Mouse (Mus musculus) limb, embryonic 15.5 days (tissue): ENCODE results near the gene Tap1. TPM values are rescaled to one million over a fixed set of nuclear protein-coding genes. Genes with fewer than 3 reads are reported as not detected.

Experiments used
- ATAC-seq: fragments of 200-750 bp; cut with Nextera tagmentation; 2 replicates; pipeline ENCODE4 v1.8.0; 2017; ENCODE audit warnings: low read depth, moderate TSS enrichment; ENCODE audit not compliant: insufficient number of reproducible peaks, low FRiP score, low TSS enrichment
- H3K27ac ChIP-seq: fragments of 300-500 bp; sonication (generic); 2 replicates; pipeline ENCODE4 v1.5.1; 2015; ENCODE audit warnings: moderate library complexity, mild to moderate bottlenecking, inconsistent platforms
- H3K27me3 ChIP-seq: fragments of 300-500 bp; sonication (generic); 2 replicates; pipeline ENCODE4 v1.6.1; 2015; ENCODE audit warnings: inconsistent platforms
- H3K36me3 ChIP-seq: fragments of 300-500 bp; sonication (generic); 2 replicates; pipeline ENCODE4 v1.6.1; 2015; ENCODE audit warnings: inconsistent platforms
- H3K4me1 ChIP-seq: fragments of 300-500 bp; sonication (generic); 2 replicates; pipeline ENCODE4 v1.6.1; 2015; ENCODE audit warnings: inconsistent platforms
- H3K4me2 ChIP-seq: fragments of 300-500 bp; sonication (generic); 2 replicates; pipeline ENCODE4 v1.6.1; 2015; ENCODE audit warnings: mild to moderate bottlenecking, inconsistent platforms
- H3K4me3 ChIP-seq: fragments of 300-500 bp; sonication (generic); 2 replicates; pipeline ENCODE4 v1.5.1; 2015; ENCODE audit warnings: mild to moderate bottlenecking, inconsistent platforms
- H3K9ac ChIP-seq: fragments of 300-500 bp; sonication (generic); 2 replicates; pipeline ENCODE4 v1.6.1; 2015; ENCODE audit warnings: inconsistent platforms
- H3K9me3 ChIP-seq: fragments of 300-500 bp; sonication (generic); 2 replicates; pipeline ENCODE4 v1.6.1; 2016; ENCODE audit warnings: inconsistent platforms
- WGBS: fragments of 180-500 bp; shearing (Covaris S2); methylation state at CpG from one replicate; pipeline ENCODE4 v1.1.7; 2015; 5-methylcytosine and 5-hydroxymethylcytosine counted together
- polyA plus RNA-seq: library from polyadenylated mRNA; unstranded; fragments of >200 nt; fragmentation: Nextera tagmentation; extraction: Ambion mirVana; gene quantifications from 2 replicates; pipeline ENCODE4 v1.2.1, GENCODE M21; 2015

Gene Tap1
- polyA plus RNA-seq, 1 experiment from 2014 or later = 13.2 TPM

DNA sequence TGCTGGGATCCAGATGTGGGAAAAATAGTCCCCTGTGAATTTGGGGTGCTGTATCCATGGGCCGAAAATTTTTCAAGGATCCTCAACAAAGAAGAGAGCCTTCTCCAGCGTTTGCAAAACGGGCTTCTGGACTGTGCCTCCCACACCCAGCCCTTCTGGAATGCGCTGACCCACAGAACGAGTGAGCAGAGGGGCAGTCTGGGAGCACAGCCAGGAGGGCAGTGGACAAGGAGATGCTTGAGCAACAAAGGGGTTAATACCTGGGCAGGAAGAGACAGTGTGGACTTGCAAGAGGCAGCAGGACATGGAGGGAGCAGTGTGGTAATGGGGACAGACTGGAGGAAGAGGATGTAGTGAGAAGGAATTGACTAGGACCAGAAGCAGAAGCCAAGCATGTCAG is 31.8 kb upstream of the Tap1 start:
- Histone ChIP-seq H3K9me3 (no peaks in the 10 kb centered on the region), H3K27ac (no peak overlapping the region), H3K4me1 (no peaks in the 10 kb centered on the region), H3K36me3 (no peaks in the 10 kb centered on the region), H3K4me3 (no peak overlapping the region), H3K27me3 (no peaks in the 10 kb centered on the region; the same call in 1 of the 2 replicates), H3K9ac (no peak overlapping the region), H3K4me2 (no peak overlapping the region)
- 41% methylated on average over 5 of the region's 5 CpGs for WGBS
- no peak for ATAC-seq

GRCm38 (mm10) chr17:34164202-34164895 is 23.0 kb upstream of the Tap1 start:
- no peak overlapping the region for H3K4me3 ChIP-seq
- no peak overlapping the region for H3K9ac ChIP-seq
- 42% methylated on average over 9 of the region's 9 CpGs for WGBS
- H3K36me3 ChIP-seq = no peaks in the 10 kb centered on the region
- no peak for ATAC-seq
- H3K4me1 ChIP-seq = no peaks in the 10 kb centered on the region
- H3K27me3 ChIP-seq = 0 out of 2 replicates have a peak, but pooled peaks cover 2% of the 10 kb centered on the region
- no peak overlapping the region for H3K4me2 ChIP-seq
- H3K27ac ChIP-seq = no peak overlapping the region
- H3K9me3 ChIP-seq = no peaks in the 10 kb centered on the region

GRCm38 (mm10) chr17:34165033-34165730 is 22.2 kb upstream of the Tap1 start:
- no peak overlapping the region for H3K4me3 ChIP-seq
- H3K9me3 ChIP-seq = no peaks in the 10 kb centered on the region
- H3K4me2 ChIP-seq = no peak overlapping the region
- no peaks in the 10 kb centered on the region for H3K4me1 ChIP-seq
- H3K9ac ChIP-seq = no peak overlapping the region
- ATAC-seq = no peak
- no peaks in the 10 kb centered on the region for H3K36me3 ChIP-seq
- 0 out of 2 replicates have a peak, but pooled peaks cover 2% of the 10 kb centered on the region for H3K27me3 ChIP-seq
- no peak overlapping the region for H3K27ac ChIP-seq
- 88% methylated on average over 6 of the region's 6 CpGs for WGBS

- no peak overlapping the region for H3K4me2 ChIP-seq
- H3K9me3 ChIP-seq = no peaks in the 10 kb centered on the region
- no peak overlapping the region for H3K9ac ChIP-seq
- H3K27ac ChIP-seq = no peak overlapping the region
- 2% methylated on average over 2 of the region's 2 CpGs for WGBS
- H3K4me1 ChIP-seq = no peaks in the 10 kb centered on the region
- no peak for ATAC-seq
- 0 out of 2 replicates have a peak, but pooled peaks cover 9% of the 10 kb centered on the region for H3K27me3 ChIP-seq
- H3K4me3 ChIP-seq = no peak overlapping the region
- H3K36me3 ChIP-seq = no peaks in the 10 kb centered on the region
Observed at GRCm38 (mm10) chr17:34169279-34169678, 18.1 kb upstream of the Tap1 start.

DNA sequence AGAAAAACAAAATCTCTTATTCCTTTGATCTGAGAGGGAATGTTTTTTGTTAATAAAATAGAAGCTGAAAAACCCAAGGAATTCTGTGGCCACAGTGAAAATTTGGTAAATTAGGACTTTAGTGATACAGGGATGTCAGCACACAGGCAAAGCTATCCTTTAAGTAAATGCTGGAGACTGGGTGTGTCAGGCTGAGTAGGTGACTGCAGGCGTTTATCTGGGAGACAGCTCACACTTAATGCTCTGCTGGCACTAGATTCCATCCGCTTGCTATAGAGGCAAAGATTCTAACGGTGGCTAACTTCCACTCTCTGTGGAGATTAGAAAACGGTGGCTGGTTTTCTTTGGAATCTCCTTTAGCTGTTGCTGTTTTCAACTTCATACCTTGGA is 16.9 kb upstream of the Tap1 start:
- Histone ChIP-seq H3K36me3 (no peaks in the 10 kb centered on the region), H3K9me3 (no peaks in the 10 kb centered on the region), H3K4me2 (no peak overlapping the region), H3K4me3 (no peak overlapping the region), H3K27me3 (0 out of 2 replicates have a peak, but pooled peaks cover 9% of the 10 kb centered on the region), H3K4me1 (no peaks in the 10 kb centered on the region), H3K9ac (no peak overlapping the region), H3K27ac (no peak overlapping the region)
- ATAC-seq = no peak
- 25% methylated on average over 4 of the region's 4 CpGs for WGBS

DNA sequence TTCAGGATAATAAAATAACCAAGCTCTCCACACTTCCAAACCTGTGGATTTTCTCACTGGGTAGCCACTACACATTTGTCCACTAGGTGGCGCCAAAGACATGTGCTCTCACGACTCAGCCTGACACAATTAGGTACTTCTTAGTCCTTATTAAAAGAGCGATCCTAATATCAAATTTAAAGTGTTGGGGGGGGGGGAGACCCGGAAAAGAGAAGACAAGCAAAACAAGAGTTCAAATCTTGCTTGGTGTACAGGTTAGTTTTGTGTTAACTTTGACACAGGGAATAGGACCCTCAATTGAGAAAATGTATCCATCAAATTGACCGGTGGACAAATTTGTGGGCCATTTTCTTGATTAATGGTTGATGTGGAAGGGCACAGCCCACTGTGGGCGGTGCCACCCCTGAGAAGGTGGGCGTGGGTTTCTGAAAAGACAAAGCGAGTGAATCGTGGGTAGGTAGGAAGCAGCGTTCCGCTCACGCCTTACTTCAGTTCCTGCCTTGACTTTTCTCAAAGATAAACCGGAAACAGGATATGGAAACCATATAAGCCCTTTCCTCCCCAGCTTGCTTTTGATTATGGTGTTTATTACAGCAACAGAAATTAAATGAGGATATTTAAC is 16.4 kb upstream of the Tap1 start:
- Histone ChIP-seq H3K4me2 (no peak overlapping the region), H3K27me3 (0 out of 2 replicates have a peak, but pooled peaks cover 9% of the 10 kb centered on the region), H3K4me3 (no peak overlapping the region), H3K36me3 (no peaks in the 10 kb centered on the region), H3K4me1 (no peaks in the 10 kb centered on the region), H3K9ac (no peak overlapping the region), H3K27ac (no peak overlapping the region), H3K9me3 (no peaks in the 10 kb centered on the region)
- no peak for ATAC-seq
- WGBS = 38% methylated on average over 13 of the region's 13 CpGs

- Histone ChIP-seq H3K27me3 (peaks cover 9% of the 10 kb centered on the region; the same call in 1 of the 2 replicates), H3K4me1 (no peaks in the 10 kb centered on the region), H3K4me2 (no peak overlapping the region), H3K27ac (no peak overlapping the region), H3K36me3 (no peaks in the 10 kb centered on the region), H3K9ac (no peak overlapping the region), H3K4me3 (no peak overlapping the region), H3K9me3 (no peaks in the 10 kb centered on the region)
- WGBS = 92% methylated on average over 5 of the region's 5 CpGs
- no peak for ATAC-seq
Observed at GRCm38 (mm10) chr17:34172528-34172927, 14.8 kb upstream of the Tap1 start.

DNA sequence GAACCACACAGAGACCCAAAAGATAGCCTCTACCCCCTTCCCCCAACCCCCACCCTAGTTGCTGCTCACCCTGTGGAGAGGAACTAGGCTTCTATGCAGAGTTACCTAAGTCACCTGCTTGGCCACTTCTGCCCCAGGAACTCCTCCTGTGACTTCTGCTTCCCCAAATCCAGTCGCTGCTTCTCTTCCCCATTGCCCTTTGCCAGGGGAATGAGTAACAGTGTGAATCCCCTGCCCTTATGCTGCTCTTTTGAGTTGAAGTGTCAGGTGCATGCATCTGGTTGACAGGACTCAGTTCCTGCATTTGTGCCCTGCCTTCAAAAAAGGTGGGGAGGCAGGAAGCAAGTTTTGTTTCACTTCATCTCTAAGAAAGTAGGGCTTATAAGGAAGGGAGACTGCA is 13.3 kb upstream of the Tap1 start:
- H3K4me3 ChIP-seq = no peak overlapping the region
- whole genome bisulfite sequencing = 50% methylated on average over 1 of the region's 1 CpGs
- H3K9me3 ChIP-seq = no peaks in the 10 kb centered on the region
- no peak overlapping the region for H3K4me2 ChIP-seq
- H3K36me3 ChIP-seq = no peaks in the 10 kb centered on the region
- no peaks in the 10 kb centered on the region for H3K4me1 ChIP-seq
- peaks cover 9% of the 10 kb centered on the region; the same call in 1 of the 2 replicates for H3K27me3 ChIP-seq
- ATAC-seq = no peak
- no peak overlapping the region for H3K27ac ChIP-seq
- no peak overlapping the region for H3K9ac ChIP-seq

- H3K4me3 ChIP-seq = no peak overlapping the region
- no peak overlapping the region for H3K27ac ChIP-seq
- H3K27me3 ChIP-seq = peaks cover 3% of the 10 kb centered on the region; the same call in 1 of the 2 replicates
- no peaks in the 10 kb centered on the region for H3K9me3 ChIP-seq
- H3K4me2 ChIP-seq = no peak overlapping the region
- no peak for ATAC-seq
- no peak overlapping the region for H3K9ac ChIP-seq
- H3K36me3 ChIP-seq = no peaks in the 10 kb centered on the region
- no peaks in the 10 kb centered on the region for H3K4me1 ChIP-seq
- WGBS = 75% methylated on average over 4 of the region's 4 CpGs
Observed at GRCm38 (mm10) chr17:34177179-34177578, 10.2 kb upstream of the Tap1 start.

- Histone ChIP-seq H3K27me3 (peaks cover 10% of the 10 kb centered on the region), H3K9ac (no peak overlapping the region), H3K4me2 (no peak overlapping the region), H3K4me1 (no peaks in the 10 kb centered on the region), H3K9me3 (no peaks in the 10 kb centered on the region), H3K4me3 (no peak overlapping the region), H3K36me3 (no peaks in the 10 kb centered on the region), H3K27ac (no peak overlapping the region)
- no peak for ATAC-seq
- 52% methylated on average over 6 of the region's 6 CpGs for WGBS
Observed at GRCm38 (mm10) chr17:34179019-34179418, 8.3 kb upstream of the Tap1 start.

- Histone ChIP-seq H3K9me3 (no peaks in the 10 kb centered on the region), H3K36me3 (no peaks in the 10 kb centered on the region), H3K9ac (no peak overlapping the region), H3K27me3 (peaks cover 12% of the 10 kb centered on the region), H3K4me1 (no peaks in the 10 kb centered on the region), H3K27ac (no peak overlapping the region), H3K4me3 (no peak overlapping the region), H3K4me2 (no peak overlapping the region)
- WGBS = 61% methylated on average over 13 of the region's 13 CpGs
- no peak for ATAC-seq
Observed at GRCm38 (mm10) chr17:34179913-34180859, 7.2 kb upstream of the Tap1 start.
